Mouse (Mus musculus): ENCODE data around the gene Gpm6a.

GRCm38 (mm10) chr8:55012228-55012627 lies 57.6 kb downstream of the Gpm6a start:
- TF ChIP-seq POLR2A (IDR thresholded peaks at IDR 0.05; ENCODE audit: control insufficient read depth, low read depth, low read length) (no peak), CTCF (IDR thresholded peaks at IDR 0.05; ENCODE audit: control insufficient read depth, insufficient read depth, insufficient replicate concordance, low read depth, low read length) (no peak)

Measured in testis, adult 2 months (tissue).